Mouse (Mus musculus) kidney, adult 2 months (tissue): ENCODE measurements at regions not wholly inside any gene's neighbourhood (a gene's known extent, or its start where the extent isn't known, plus 50 kb on each side); places are given as distances from the start of the nearest gene placed in this dataset.

Experiments
- CTCF ChIP-seq: fragments of 200-500 bp; conservative IDR thresholded peaks from 2 replicates; pipeline ENCODE4 v1.5.1; 2011; ENCODE audit warnings: low read depth, mild to moderate bottlenecking, control low read depth, low read length, moderate library complexity, mixed read lengths; ENCODE audit not compliant: insufficient read depth, insufficient read length
- POLR2A ChIP-seq: fragments of 200-500 bp; IDR thresholded peaks from one replicate; pipeline ENCODE4 v1.6.1; 2011; ENCODE audit warnings: low read depth, low read length, control low read depth

DNA sequence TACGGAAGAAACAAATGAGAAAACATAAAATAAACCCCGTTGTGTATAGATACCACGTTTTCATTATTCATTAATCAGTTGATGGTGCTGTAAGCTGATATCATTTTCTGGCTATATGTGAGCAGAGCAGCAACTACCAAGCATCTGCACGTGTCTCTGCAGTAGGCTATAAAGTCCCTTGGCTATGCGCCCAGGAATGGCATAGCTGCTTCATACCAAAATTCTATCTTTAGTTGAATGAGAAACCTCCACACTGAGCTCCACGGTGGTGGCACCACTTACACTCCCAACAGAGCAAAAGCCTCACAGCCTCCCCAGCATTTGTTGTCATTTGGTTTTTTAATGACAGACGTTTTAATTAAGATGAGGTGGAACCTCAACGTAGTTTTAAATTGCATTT lies 944.4 kb downstream of the Ttll7 start:
- TF ChIP-seq CTCF (no peak), POLR2A (no peak)
